Mouse (Mus musculus) heart, adult 2 months (tissue): ENCODE measurements around the gene Bzw2. TPM values are rescaled to one million over a fixed set of nuclear protein-coding genes. Genes with fewer than 3 reads are reported as not detected.

Source experiments
- DNase-seq, 2 experiments: peaks; one replicate each; pipeline ENCODE4 v3.0.0; 2021
- H3K27ac ChIP-seq: fragments of 200-600 bp; 2 replicates; pipeline ENCODE4 v1.8.1; 2022
- H3K27me3 ChIP-seq: fragments of 200-500 bp; 2 replicates; pipeline ENCODE4 v1.6.1; 2012; ENCODE audit warnings: mild to moderate bottlenecking, low read length, inconsistent platforms, mixed read lengths; ENCODE audit not compliant: control insufficient read depth, insufficient read depth
- H3K36me3 ChIP-seq: fragments of 200-500 bp; 2 replicates; pipeline ENCODE4 v1.6.1; 2012; ENCODE audit warnings: low read length, inconsistent platforms; ENCODE audit not compliant: control insufficient read depth, insufficient read depth
- H3K4me1 ChIP-seq: fragments of 200-500 bp; 2 replicates; pipeline ENCODE4 v1.6.1; 2011; ENCODE audit warnings: low read length; ENCODE audit not compliant: control insufficient read depth, insufficient read depth
- H3K4me3 ChIP-seq: fragments of 200-600 bp; 2 replicates; pipeline ENCODE4 v1.8.1; 2022
- H3K79me2 ChIP-seq: fragments of 200-500 bp; replicated peaks from 2 replicates; pipeline ENCODE4 v1.6.1; 2012; ENCODE audit warnings: mild to moderate bottlenecking, inconsistent platforms, low read length, moderate library complexity, mixed read lengths; ENCODE audit not compliant: control insufficient read depth, insufficient read depth
- H3K9ac ChIP-seq: fragments of 200-500 bp; 2 replicates; pipeline ENCODE4 v1.6.1; 2012; ENCODE audit warnings: low read depth, mild to moderate bottlenecking, control low read depth, inconsistent platforms, low read length, mixed read lengths
- CTCF ChIP-seq: fragments of 200-600 bp; IDR thresholded peaks from 2 replicates; pipeline ENCODE4 v1.8.1; 2022; ENCODE audit warnings: antibody characterized with exemption, mild to moderate bottlenecking, moderate library complexity
- EP300 ChIP-seq: fragments of 200-500 bp; IDR thresholded peaks from 2 replicates; pipeline ENCODE4 v1.6.1; 2011; ENCODE audit warnings: low read depth, low read length, control low read depth; ENCODE audit not compliant: insufficient read depth
- POLR2A ChIP-seq: fragments of 200-500 bp; IDR thresholded peaks from 2 replicates; pipeline ENCODE4 v1.6.1; 2011; ENCODE audit warnings: mild to moderate bottlenecking, low read depth, low read length, control low read depth; ENCODE audit not compliant: insufficient read depth
- WGBS: fragments of 180-500 bp; shearing (Covaris S2); methylation state at CpG from one replicate; pipeline ENCODE4 v1.1.7; 2018; 5-methylcytosine and 5-hydroxymethylcytosine counted together
- intact Hi-C: fragments of 180-260 bp; cut with DNase I; formaldehyde crosslinking; loops from one replicate; pipeline ENCODE4 v1.15.1; 2025
- polyA plus RNA-seq: library from polyadenylated mRNA; depleted of rRNA; stranded (reverse); fragments of >200 nt; gene quantifications from 2 replicates; pipeline ENCODE4 v1.2.3, GENCODE M21; 2012
- total RNA-seq, 2 experiments: library from RNA; stranded (reverse); gene quantifications; 2 replicates each; pipeline ENCODE4 v1.2.3; 2021

The Bzw2 gene
- total and polyA plus RNA-seq, 3 experiments: 67.3 to 199 (median 175) TPM

DNA sequence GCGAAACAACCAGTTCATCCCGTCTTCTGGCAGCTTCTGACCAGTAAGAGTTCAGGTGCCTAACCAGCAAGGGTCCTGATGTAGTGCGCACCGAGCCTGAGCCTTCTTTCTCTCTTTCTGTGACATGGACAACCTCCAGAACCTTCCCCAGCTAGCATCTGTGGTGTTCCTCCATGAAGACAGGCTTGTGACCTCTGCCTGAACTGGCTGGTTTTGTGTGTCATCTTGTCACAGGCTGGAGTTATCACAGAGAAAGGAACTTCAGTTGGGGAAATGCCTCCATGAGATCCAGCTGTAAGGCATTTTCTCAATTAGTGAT lies 54.3 kb downstream of the Bzw2 start:
- 94% methylated on average over 4 of the region's 4 CpGs for WGBS
- Histone ChIP-seq H3K4me1 (no peaks in the 10 kb centered on the region), H3K27ac (no peak overlapping the region), H3K79me2 (no peaks in the 10 kb centered on the region), H3K9ac (no peak overlapping the region), H3K4me3 (no peak overlapping the region), H3K36me3 (no peaks in the 10 kb centered on the region), H3K27me3 (no peaks in the 10 kb centered on the region)
- DNase-seq: no peak
- intact Hi-C loops: no loop called here
- no peak for TF ChIP-seq CTCF
- no peak for TF ChIP-seq EP300
- TF ChIP-seq POLR2A: no peak

DNA sequence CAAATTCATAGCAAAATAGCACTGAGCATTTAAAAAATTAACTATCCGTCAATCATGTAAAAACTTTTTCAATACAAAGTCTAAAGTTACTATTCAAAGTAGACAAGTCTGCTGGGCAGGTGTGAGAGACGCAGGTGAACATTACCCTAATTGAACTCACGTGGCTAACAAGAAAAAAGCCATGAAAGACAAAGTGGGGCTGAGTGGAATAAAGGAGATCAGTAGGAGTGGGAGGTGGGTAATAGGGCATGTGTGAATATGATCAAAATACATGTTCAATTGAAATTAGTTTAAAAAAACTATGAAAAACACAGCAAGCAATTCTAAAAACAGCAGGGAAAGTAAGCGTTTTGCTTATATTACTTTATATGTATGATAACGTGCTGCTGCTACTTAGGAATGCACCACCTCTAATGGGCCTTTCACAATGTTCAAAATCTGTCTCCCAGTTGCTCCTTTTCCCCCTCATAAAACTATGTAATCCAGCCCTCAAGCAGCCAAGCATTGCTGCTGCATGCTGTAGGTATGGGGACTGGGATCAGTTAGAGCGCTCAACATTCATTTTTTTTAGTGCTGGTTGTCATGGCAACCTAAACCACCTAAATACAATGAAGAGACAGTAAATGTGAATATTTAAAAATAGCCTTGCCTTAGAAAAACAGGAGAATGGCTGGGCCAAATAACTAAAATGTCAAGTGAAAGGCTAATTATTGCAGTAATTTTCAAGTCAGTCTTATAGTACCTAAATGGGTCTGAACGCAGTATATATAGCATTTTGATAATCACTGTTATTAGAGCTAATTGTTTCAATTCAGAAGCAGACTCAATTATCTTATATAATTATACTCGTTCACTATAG lies 54.9 kb downstream of the Bzw2 start:
- DNase-seq: no peak
- TF ChIP-seq CTCF: no peak
- no peaks in the 10 kb centered on the region for H3K36me3 ChIP-seq
- 95% methylated on average over 8 of the region's 8 CpGs for WGBS
- no peak overlapping the region for H3K4me3 ChIP-seq
- intact Hi-C loops: no loop called here
- H3K79me2 ChIP-seq: no peaks in the 10 kb centered on the region
- no peaks in the 10 kb centered on the region for H3K4me1 ChIP-seq
- no peak overlapping the region for H3K27ac ChIP-seq
- H3K9ac ChIP-seq: no peak overlapping the region
- H3K27me3 ChIP-seq: no peaks in the 10 kb centered on the region

DNA sequence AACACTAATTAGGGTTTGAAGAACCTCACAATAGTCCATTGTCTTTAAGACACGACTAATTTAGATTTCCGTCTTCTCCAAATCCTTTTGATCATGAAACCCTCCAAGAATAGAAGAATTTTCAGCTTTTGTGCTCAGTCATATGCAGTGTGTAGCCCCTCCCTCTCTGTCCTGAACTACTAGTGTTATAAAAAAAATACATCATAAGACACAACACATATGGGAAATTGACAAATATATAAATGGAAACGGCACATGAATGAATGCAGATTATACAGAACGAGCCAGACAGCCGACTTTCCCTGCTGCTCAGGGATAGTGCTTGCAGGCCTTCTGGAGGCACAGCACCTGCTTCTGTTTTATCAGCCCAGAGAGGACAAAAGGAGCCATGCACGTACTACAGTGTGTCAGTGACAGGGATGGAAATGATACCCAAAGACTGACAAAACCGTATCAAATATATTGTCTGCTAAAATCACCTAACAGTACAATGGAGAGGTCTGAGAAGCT lies 62.5 kb downstream of the Bzw2 start:
- Histone ChIP-seq H3K27ac (no peak overlapping the region), H3K36me3 (no peaks in the 10 kb centered on the region), H3K4me1 (no peaks in the 10 kb centered on the region), H3K4me3 (no peak overlapping the region), H3K79me2 (no peaks in the 10 kb centered on the region), H3K9ac (no peak overlapping the region), H3K27me3 (no peaks in the 10 kb centered on the region)
- intact Hi-C loops: no loop called here
- TF ChIP-seq EP300: no peak
- TF ChIP-seq POLR2A: no peak
- TF ChIP-seq CTCF: no peak
- 85% methylated on average over 7 of the region's 7 CpGs for WGBS
- DNase-seq: no peak

DNA sequence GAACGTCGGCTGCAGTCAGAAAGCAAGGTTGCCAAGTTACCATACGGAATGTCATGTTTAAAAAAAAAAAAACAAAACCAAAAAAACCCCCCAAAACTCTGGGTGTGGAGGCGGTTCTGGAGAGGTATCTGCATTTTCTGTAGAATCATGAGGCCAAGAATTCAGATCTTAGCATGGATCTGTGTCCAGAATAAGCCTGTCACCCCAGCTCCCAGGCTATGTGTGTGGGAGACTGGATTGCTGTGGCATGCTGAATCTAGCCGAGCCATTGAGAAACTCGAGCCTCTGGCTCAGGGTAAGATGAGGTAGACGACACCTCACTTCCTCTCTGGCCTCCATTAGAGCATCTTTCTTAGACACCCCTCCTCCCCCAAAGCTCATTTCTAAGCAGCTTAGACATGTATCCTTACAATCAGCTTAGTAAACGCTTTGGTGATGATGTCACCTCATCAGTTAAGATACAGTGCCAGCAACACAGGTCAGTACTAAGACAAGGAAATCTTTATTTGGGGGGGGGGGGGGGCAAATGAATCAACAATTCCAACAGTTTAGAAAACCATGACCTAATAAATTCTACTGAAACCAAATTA lies 64.7 kb downstream of the Bzw2 start:
- H3K36me3 ChIP-seq: no peaks in the 10 kb centered on the region
- H3K4me3 ChIP-seq: no peak overlapping the region
- no peaks in the 10 kb centered on the region for H3K79me2 ChIP-seq
- H3K27me3 ChIP-seq: no peaks in the 10 kb centered on the region
- H3K4me1 ChIP-seq: no peaks in the 10 kb centered on the region
- no peak overlapping the region for H3K9ac ChIP-seq
- no peak overlapping the region for H3K27ac ChIP-seq
- DNase-seq: no peak
- 77% methylated on average over 8 of the region's 8 CpGs for WGBS
- intact Hi-C loops: no loop called here
- TF ChIP-seq POLR2A: no peak
- no peak for TF ChIP-seq CTCF
- TF ChIP-seq EP300: no peak

DNA sequence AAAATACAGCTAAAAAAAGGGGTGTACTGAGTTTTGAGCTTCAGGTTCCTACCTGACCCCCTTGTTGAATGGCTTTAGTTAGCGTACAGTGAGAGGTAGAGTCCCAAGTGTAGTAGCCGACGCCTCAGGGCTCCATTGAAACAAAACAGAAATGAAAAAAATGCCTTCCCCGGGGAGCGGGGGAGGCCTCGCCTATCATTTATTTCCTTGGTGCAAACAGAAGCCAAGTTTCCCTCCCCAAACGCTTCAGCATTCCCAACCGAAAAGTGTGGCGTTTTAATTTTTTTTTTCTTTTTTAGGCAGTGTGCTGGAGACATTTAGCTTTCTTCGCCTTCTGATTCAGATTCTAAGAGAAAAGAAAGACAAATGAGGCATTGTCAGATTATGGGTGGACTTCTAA lies 65.9 kb downstream of the Bzw2 start:
- no peak for DNase-seq
- H3K4me1 ChIP-seq: no peaks in the 10 kb centered on the region
- no peak overlapping the region for H3K4me3 ChIP-seq
- no peaks in the 10 kb centered on the region for H3K36me3 ChIP-seq
- 89% methylated on average over 10 of the region's 10 CpGs for WGBS
- TF ChIP-seq CTCF (no peak), POLR2A (no peak), EP300 (no peak)
- intact Hi-C loops: no loop called here
- H3K27me3 ChIP-seq: no peaks in the 10 kb centered on the region
- no peak overlapping the region for H3K9ac ChIP-seq
- no peaks in the 10 kb centered on the region for H3K79me2 ChIP-seq
- no peak overlapping the region for H3K27ac ChIP-seq

DNA sequence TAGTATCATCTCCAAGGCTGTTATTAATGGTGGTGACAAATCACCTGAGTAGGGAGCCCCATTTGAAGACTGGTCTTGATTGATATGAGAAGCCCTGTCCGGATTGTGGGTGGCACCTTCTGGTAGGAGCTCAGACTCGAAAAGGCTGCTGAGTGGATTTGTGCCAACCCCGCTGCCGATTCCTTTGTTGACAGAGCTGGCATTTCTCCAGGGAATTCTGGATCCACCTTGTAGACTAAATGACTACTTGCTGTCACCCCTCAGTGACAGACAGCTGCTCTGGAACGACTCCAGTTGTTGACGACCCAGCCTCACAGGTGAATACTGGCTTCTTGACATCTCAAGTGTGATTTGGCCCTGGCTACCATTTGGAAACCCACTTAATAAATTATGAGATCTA lies 68.7 kb downstream of the Bzw2 start:
- no peak for DNase-seq
- no peaks in the 10 kb centered on the region for H3K27me3 ChIP-seq
- H3K9ac ChIP-seq: no peak overlapping the region
- WGBS: 28% methylated on average over 6 of the region's 6 CpGs
- H3K4me3 ChIP-seq: no peak overlapping the region
- H3K4me1 ChIP-seq: no peaks in the 10 kb centered on the region
- H3K27ac ChIP-seq: no peak overlapping the region
- no peaks in the 10 kb centered on the region for H3K36me3 ChIP-seq
- H3K79me2 ChIP-seq: no peaks in the 10 kb centered on the region
- TF ChIP-seq EP300 (no peak), CTCF (no peak), POLR2A (no peak)
- intact Hi-C loops: no loop called here
